Mouse (Mus musculus) frontal cortex, postnatal 10 days (tissue): ENCODE data around the gene Fcrlb.

ENCODE experiments used
- DNase-seq, 2 experiments: peaks; one replicate each; pipeline ENCODE4 v3.0.0; 2022; ENCODE audit warnings: low spot score in 2 of 2, mixed read lengths in 1 of 2

Fcrlb gene

DNA sequence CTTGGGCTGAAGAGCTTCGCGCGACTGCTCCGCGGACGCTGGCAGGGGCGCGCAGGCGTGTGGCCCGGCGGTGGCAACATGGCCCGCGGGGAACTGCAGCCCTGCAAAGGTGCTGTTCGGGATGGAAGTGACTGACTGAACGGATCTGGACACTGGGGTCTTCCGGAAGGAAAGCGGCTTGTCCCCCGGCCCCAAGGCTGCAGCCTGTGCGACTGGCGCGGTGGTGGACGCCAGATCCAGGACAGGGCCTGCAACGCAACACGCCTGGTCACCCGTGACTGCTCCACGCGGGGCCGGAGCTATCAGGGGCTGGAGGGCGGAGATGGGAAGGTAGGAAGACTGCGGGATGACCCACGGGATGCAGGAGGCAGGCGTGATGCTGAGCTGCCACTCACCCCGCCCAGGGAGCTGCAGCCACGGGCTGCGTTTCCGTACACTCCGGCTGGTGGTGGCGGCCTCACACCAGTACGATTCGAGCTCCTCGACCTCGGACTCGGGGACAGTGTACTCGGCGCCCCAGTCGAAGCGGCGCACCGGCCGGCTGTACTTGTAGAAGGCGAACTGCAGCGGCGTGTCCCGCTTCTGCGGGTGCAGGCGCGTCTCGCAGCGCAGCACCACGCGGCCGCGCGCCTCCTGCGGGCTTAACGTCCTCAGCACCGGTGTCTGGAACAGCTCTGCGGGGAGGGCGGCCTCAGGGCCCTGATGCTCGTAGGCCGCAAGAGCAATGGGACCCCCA is 5.1 kb downstream of the Fcrlb start:
- DNase-seq = peak in 1 of 2 experiments; percentile 30

DNA sequence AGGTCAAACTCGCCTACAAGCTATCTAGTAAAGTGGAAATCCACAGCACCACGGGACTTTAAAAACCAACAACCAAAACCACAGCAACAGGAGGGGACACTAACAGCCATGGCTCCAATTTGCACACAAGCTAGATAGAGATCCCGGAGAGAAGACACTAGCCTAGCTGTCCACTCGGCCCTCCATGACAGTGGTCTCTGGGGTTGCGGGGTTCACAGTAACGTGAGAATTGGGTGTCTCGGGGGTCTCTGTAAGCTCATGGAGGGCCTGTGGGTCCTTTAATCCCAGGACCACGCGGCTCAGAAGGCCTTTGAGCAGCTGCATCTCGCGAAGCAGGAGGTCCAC is 5.7 kb downstream of the Fcrlb start:
- DNase-seq = no peak

DNA sequence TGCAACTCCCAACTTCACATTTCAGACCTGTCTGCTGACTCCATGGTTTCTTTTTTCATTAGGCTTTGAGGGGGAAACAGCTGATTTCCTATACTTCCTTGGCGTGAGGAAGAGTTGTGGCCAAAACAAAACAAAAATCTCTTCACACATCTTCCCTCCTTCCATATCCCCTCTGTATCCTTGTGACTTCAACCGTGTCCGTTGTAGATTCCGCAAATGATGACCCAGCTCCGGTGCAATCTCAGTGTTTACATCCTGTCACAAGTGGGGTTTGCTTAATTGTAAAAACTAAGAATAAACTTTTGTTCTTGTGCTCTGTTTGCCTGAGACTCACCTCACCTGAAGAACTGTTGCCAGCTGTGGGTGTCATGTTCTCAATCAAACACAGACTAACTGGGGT is 9.3 kb downstream of the Fcrlb start:
- no peak for DNase-seq

DNA sequence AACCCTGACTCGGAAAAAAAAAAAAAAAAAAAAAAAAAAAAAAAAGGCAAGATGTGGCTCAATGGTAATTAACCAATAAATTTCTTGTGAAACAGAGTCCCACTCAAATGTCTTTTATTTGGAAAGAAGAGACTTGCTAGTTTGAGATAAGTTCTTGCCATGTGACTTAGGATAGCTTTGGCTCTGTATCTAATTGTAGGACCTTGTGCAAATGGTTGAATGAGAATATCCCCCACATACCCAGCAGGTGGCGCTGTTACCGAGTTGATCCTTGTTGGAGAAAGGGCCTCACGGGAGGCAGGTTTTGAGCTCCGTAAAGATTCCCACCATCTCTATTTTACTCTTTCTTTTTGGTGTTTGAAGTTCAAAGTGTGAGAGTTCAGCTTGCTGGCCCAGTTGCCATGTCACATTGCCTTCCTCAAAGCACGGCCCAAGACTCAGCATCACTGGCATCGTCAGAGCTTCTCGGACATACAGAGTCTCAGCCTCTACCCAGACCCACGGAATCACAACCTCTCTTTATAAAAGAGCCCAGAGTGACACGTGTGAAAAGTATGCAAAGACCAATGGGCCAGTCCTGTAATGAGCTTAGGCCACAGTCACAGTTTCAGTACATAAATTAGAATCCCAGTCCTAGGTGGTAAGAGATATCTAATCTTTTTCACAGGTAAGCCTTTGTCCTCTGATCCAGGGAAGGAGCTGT is 11.1 kb downstream of the Fcrlb start:
- DNase-seq = peak; percentile 59 to 79

DNA sequence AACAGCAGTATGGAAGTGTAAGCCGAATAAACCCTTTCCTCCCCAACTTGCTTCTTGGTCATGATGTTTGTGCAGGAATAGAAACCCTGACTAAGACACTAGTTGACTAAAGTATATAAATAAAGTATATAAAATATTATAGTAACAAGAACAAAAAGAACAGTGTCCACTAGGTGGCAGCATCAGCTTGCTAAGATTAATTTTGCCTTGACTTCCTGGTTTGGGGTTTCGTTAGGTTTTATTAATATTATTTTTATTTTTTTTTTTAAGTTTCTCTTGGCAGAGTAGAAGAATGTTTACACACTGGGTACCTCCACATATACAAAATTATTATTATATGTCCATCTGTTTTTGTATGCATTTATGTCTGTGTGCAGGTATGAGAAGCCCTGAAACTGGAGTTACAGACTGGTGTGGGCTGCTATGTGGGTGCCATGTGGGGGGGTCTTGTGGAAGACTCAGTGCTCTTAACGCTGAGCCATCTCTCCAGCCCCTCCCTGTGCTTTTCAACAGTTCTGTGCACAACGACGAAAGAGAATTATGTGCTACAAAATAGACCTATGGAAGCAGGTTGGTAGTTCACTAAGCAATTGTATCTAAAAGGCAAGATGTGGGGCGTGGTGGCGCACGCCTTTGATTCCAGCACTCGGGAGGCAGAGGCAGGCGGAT is 11.8 kb downstream of the Fcrlb start:
- peak in 1 of 2 experiments; percentile 20 for DNase-seq

DNA sequence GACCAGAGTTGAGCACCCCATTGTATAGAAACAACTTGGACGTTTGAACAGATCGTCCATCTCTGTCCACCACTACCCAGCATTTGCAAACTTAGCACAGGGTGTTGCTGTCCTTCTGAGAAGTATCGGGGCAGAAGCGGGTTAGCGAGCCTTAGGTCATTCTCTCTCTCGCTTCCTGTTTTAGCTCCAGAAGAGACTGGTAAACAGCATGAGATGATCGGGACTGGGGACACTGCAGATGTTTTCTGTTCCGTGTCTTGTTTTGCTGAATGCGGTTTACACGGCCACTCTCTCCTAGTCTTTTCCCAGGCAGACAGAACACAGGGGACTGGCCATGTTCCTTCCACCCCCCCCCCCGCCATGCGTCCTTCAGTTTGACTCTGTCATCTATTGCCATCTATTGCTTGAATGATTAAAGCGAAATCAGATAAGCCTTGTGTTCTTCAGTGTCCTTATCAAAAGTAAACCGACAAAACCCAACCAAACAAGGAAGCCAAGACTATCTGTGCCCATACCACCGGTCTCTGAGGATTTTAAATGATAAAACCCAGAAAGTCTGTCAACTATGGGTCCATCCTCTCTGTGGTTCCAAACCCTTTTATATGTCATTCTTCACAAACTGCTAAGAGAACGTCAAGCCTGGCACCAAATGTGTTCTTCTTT is 14.2 kb downstream of the Fcrlb start:
- DNase-seq = no peak

DNA sequence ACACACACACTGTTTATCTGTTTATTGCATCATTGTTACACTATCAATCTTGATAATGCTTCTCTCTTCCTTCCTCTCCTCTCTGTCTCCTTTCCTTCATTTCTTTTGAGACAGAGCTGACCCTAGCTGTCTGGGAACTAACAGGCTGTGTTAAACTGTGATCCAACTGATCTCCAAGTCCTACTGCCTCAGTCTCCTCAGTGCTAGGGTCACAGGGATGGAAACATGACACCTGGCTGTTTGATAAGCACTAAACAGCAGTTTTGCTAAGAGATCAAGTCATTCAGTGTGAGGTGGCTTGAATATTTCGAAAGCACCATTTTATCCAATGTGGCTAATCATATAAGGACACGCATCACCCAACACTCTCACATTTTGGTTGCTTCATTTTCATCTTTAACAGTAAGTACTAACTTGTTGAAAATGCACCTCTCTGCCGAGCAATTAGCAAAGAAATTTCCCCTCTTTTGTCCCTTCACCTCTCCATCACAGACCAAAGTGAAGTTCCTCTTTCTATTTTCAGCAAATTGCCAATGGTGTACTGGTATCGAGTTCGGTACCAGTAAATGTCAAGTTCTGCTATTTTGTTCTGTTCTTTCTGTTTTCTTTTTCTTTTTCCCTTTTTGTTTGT is 16.0 kb downstream of the Fcrlb start:
- no peak for DNase-seq

DNA sequence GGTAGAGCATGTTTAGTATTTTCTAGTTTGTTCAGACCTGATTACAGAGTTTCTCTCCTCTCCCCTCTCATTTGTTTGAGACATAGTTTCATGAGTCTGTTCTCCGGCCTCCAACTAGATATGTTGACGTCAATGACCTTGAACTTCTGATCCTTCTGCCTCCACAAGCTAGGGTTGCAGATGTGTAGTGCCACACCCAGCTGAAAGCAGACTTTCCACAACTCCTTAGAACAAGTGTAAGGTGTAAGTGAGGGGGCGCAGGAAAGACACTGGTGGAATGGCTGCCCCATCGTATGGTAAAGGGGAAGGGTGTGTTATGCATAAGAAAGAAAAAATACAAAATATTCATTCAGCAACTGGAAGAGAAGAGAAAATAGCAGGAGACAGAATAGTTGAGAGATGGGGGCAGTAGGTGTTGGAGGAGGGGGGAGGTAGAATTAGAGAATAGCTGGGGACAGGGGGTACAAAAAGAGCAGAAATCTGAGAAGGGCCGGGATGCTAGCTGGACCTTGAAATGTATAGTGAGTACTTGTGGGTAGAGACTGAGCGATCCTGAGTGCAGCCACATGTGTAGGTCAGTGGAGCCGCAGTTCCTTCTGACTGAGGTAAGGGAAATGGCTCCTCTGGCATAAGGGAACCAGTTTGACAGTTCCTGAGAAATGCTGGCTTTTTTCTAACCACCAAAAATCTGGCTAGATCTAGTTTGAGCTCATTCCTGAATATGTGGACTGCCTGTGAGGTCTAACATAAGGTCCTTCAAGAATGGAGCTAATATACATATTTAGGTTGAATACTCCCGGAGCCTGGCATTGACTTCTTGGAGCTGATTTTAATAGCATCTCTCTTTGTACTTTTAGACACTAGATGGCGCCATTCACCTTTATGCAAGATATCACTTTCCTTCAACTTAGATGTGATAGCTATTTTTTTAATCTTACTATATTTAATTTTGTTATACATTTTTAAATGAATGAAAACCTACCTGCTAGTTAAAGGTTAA is 17.8 kb downstream of the Fcrlb start:
- DNase-seq = no peak

DNA sequence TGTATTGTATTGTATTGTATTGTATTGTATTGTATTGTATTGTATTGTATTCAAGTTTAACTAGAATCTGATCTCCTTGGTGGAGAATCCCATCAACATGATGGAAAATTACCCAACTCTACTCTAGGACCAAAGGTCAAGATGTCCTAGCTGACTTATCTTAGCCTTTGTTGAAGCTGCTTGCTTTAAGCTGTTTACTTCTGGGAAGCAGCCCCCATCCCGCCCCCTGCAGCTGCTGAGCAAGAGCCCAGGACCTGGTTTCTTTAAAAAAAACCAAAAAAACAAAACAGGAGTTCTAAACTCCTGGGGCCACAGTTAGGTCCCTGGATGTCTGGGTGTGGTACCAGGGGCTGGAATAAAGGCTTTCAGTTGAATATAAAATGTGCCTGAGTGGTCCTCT is 20.5 kb downstream of the Fcrlb start:
- DNase-seq = no peak

DNA sequence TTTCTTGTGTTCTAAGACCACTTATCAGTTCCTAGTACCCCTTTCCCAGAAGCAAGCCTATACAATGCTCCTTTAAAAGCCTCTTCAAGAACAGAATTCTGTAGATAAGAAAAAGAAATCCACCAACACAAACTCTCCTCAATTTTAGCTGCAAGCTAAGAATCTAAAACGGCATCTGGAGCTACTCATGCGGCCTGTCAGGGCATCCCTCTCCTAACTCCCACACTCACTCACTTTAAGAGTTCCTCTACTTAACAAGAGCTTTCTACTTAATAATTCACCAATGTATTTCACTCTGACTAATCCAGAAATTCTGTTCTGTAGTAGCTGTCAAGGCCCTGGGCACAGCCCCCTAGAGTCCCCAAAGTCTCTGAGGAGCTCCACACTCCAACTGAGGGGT is 21.1 kb downstream of the Fcrlb start:
- no peak for DNase-seq

DNA sequence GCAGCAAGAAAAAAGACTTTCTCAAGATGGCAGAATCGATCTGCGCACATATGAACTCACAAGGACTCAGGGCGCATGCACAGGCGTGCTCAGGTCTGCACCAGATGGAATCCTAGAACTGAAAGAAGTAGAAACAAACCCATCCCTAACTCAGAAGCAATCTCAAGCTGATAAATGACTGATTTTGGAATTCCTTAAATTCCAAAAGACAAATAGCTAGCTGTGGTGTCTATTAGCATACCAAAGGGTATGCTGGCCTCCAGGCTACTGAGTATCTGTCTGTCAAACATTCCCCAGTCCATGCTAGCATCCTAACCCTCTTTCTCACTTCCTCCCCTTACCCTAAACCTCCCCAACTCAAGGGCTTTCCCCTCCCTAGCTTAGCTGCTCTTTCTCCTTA is 23.4 kb downstream of the Fcrlb start:
- no peak for DNase-seq

DNA sequence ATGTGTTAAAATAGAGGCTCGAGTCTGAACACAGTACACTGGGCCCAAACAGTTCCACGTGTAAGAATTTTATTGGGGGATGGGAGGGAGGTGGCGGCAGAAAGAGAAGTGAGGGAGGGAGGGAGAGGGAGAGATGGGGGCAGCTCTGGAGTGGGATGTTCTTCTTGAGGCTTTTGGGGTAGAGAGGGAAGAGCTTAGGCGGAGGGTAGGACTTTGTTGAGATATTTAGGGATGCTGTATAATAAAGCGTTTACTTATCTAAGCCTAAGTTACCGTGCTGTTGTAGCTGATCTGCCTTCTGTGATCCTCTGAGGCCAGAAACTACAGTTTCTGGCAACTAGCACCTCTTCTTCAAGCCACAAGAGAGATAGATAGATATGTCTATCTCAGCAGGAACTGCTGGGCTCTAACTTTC is 26.7 kb downstream of the Fcrlb start:
- DNase-seq = no peak

DNA sequence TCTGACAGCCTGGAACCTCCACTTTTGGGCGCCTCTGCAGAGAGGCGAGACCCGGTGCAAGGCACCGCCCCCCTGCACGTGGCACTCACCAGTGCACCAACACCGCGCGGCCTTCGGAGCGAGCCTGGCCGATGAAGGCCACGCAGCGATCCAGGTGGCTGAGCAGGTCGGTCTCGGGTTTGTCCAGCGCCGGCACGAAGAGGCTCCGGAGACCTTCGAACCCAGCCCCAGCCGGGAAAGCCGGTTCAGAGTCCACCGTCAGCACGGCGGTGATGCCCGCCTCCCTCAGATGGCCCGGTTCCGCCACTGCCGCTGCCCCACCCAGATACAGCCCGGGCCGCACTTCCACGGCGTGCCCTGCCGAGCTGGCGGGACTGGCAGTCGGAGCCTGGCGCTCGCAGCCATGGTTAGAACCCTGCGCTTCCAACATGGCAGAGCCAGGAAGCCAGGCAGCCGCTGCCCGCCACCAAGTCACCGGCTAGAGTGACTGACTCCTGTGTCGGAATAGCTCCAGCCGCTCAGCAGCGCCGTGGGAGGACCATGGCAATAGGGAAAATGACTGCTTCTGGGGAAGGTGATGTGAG is 27.7 kb downstream of the Fcrlb start, which contains the start of the genes Gm26620 and Dusp12:
Gene Gm26620 (plus strand): TSS at position 88 of the 584 bp plus-strand sequence.
Gene Dusp12 (minus strand): TSS at position 563 of the 584 bp plus-strand sequence.
- peak; percentile 80 to 84 for DNase-seq

DNA sequence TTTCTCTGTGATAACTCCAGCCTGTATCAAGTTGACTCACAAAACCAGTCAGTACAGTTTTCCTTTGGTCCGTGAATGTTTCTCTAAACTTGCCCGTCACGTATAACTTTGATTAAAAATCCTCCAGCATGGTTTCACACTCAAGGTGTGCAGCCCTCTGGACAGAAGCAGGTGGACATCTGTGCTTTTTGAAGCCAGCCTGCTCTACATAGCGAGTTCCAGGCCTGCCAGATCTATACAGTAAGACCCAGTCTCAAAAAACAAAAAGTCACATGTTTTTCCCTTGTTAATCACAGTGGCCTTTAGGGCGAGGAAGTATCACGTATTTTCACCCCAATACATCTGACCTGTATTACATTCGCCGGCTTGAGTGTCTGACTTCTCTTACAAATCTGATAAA is 28.4 kb downstream of the Fcrlb start:
- no peak for DNase-seq

DNA sequence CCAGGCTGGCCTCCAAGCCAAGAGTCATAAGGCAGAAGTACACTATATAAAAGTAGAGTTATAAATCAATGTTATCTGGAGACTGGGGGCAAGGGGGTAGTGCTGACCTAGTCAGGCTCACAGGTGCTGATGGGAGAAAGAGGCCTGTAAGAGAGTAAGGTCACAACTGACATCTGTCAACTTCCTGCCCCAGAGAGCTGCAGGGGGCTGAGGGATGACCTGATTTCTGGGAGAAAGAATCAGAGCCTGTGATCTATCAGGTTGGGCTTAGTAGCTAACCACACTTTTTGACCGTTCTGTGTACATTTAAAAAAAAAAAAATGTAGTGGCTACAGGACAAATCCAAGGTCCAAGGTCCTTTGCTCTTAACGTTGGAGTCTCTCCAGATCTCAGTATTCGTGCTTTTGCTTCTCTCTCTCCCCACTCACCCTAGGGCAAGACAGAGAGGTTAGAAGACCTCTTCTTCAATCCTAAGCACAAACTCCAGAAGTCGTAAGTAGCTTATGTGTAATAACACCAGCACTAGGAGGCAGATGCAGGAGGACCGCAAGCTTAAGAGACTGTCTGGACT is 29.7 kb downstream of the Fcrlb start:
- DNase-seq = no peak

DNA sequence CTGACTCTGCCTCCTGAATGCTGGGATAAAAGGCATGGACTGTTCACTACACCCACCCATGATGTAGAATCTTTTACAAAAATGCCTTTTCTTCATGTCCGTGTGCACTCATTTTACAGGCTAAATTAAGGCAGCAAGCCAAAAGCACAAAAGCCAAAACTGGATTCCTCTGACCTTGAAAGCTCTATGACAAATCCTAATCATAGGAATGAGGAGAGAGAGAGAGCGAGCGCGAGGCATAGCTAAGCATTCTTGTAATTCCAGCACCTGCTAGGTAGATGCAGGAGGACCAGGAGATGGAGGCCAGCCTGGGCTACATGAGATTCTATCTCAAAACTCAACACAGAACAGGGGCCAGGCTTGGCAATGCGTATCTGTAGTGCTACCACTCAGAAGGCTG is 35.8 kb downstream of the Fcrlb start:
- DNase-seq = no peak

DNA sequence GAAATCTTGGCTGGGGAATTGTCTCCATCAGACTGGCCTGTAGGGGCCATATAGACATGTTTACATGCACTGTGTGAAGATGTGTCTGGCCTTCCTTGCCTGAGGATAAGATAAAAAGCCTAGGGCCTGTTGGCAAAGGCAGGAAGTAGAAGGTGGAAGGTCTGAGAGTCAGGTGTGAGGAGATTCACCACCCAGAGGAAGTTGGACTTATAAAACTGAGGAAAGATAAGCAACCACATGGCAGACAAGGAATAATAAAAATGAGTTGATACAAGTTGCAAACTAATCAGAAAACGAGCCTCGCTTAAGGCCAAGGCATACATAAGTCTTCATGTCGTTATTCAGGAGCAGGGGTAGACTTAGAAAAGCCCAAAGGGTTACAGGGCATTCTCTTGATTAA is 37.1 kb downstream of the Fcrlb start:
- no peak for DNase-seq

DNA sequence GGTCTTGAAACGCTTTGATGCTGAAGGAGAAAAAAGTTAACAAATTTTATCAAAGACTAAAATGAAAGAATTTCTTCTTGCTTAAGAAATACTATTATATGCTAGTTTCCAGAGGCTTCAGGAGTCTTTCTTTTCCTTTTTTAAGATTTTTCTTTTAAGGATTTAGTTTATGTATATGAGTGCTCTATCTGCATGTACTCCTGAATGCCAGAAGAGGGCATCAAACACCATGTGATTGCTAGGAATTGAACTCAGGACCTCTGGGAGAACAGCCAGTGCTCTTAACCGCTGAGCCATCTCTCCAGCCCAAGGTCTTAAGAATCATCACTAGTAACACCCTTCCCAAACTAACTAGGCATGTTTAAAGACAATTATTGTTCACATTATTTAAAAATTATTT is 40.8 kb downstream of the Fcrlb start:
- no peak for DNase-seq

DNA sequence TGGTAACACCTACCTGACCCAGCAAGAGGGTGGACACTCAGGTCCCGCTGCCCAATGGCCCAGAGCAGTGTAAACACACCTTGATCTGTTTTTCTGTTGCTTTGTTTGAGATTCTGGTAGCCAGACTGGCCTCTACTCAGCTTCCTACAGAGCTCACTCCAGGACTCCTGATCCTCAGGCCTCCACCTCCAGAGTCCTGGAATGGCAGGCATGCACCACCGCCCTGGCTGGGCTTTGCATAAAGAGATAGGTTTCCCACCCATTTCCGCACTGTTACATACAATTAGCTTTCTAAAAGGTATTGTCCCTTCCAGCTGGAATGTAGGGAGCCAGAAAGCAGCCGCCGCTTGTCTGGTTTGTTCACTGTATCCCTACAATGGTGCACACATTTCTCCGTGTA is 41.3 kb downstream of the Fcrlb start:
- DNase-seq = no peak

DNA sequence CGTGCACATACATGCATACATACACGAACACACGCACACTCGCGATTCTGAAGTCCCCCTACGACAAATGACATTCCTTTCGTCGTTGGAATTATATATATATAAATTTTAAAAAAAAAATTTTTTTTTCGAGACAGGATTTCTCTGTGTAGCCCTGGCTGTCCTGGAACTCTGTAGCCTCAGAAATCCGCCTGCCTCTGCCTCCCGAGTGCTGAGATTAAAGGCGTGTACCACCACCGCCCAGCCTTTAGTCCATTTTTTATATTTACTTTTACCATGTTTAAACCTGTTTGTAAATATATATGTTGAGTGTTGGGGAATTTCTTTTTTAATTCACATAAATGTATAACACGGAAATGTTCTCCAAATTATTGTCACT is 43.8 kb downstream of the Fcrlb start:
- DNase-seq = no peak
